Mouse (Mus musculus): ENCODE measurements at regions not wholly inside any gene's neighbourhood (a gene's known extent, or its start where the extent isn't known, plus 50 kb on each side); places are given as distances from the start of the nearest gene placed in this dataset.
A peak's percentile ranks its signal among the peaks of the same experiment; 100 is the strongest.

GRCm38 (mm10) chr3:82781464-82781863 lies 94.8 kb downstream of the Rbm46 start:
- no peak for ATAC-seq (ENCODE audit: extremely low read depth, insufficient number of reproducible peaks, low FRiP score, poor library complexity, severe bottlenecking)

GRCm38 (mm10) chr3:82770512-82771270 lies 105.6 kb downstream of the Rbm46 start:
- ATAC-seq (ENCODE audit: extremely low read depth, insufficient number of reproducible peaks, low FRiP score, poor library complexity, severe bottlenecking): no peak

- no peak for ATAC-seq (ENCODE audit: extremely low read depth, insufficient number of reproducible peaks, low FRiP score, poor library complexity, severe bottlenecking)
Measured at GRCm38 (mm10) chr3:82767484-82767883, 108.8 kb downstream of the Rbm46 start.

GRCm38 (mm10) chr3:82759946-82760345 lies 116.3 kb downstream of the Rbm46 start:
- ATAC-seq (ENCODE audit: extremely low read depth, insufficient number of reproducible peaks, low FRiP score, poor library complexity, severe bottlenecking): no peak

- ATAC-seq (ENCODE audit: extremely low read depth, insufficient number of reproducible peaks, low FRiP score, poor library complexity, severe bottlenecking): no peak
Measured at GRCm38 (mm10) chr3:82758967-82759366, 117.3 kb downstream of the Rbm46 start.

GRCm38 (mm10) chr3:82725546-82725945 lies 150.7 kb downstream of the Rbm46 start:
- peak; percentile 61; the same call in 1 of the 2 replicates for ATAC-seq (ENCODE audit: extremely low read depth, insufficient number of reproducible peaks, low FRiP score, poor library complexity, severe bottlenecking)

GRCm38 (mm10) chr3:82707628-82708027 lies 159.7 kb upstream of the Npy2r start:
- ATAC-seq (ENCODE audit: extremely low read depth, insufficient number of reproducible peaks, low FRiP score, poor library complexity, severe bottlenecking): no peak

- no peak for ATAC-seq (ENCODE audit: extremely low read depth, insufficient number of reproducible peaks, low FRiP score, poor library complexity, severe bottlenecking)
Measured at GRCm38 (mm10) chr3:82692131-82692530, 144.2 kb upstream of the Npy2r start.

- no peak for ATAC-seq (ENCODE audit: extremely low read depth, insufficient number of reproducible peaks, low FRiP score, poor library complexity, severe bottlenecking)
Measured at GRCm38 (mm10) chr3:82656159-82656874, 108.4 kb upstream of the Npy2r start.

GRCm38 (mm10) chr3:82652346-82652745 lies 104.5 kb upstream of the Npy2r start:
- ATAC-seq (ENCODE audit: extremely low read depth, insufficient number of reproducible peaks, low FRiP score, poor library complexity, severe bottlenecking): no peak

GRCm38 (mm10) chr3:82640052-82640451 lies 92.2 kb upstream of the Npy2r start:
- no peak for ATAC-seq (ENCODE audit: extremely low read depth, insufficient number of reproducible peaks, low FRiP score, poor library complexity, severe bottlenecking)

GRCm38 (mm10) chr3:82636666-82637065 lies 88.8 kb upstream of the Npy2r start:
- ATAC-seq (ENCODE audit: extremely low read depth, insufficient number of reproducible peaks, low FRiP score, poor library complexity, severe bottlenecking): no peak

- ATAC-seq (ENCODE audit: extremely low read depth, insufficient number of reproducible peaks, low FRiP score, poor library complexity, severe bottlenecking): no peak
Measured at GRCm38 (mm10) chr3:82620418-82621003, 72.6 kb upstream of the Npy2r start.

- no peak for ATAC-seq (ENCODE audit: extremely low read depth, insufficient number of reproducible peaks, low FRiP score, poor library complexity, severe bottlenecking)
Measured at GRCm38 (mm10) chr3:82619371-82619770, 71.5 kb upstream of the Npy2r start.

- no peak for ATAC-seq (ENCODE audit: extremely low read depth, insufficient number of reproducible peaks, low FRiP score, poor library complexity, severe bottlenecking)
Measured at GRCm38 (mm10) chr3:82601880-82602279, 54.0 kb upstream of the Npy2r start.

GRCm38 (mm10) chr3:82598656-82599055 lies 50.8 kb upstream of the Npy2r start:
- ATAC-seq (ENCODE audit: extremely low read depth, insufficient number of reproducible peaks, low FRiP score, poor library complexity, severe bottlenecking): no peak
